Mouse (Mus musculus) midbrain, postnatal 0 days (tissue): ENCODE measurements around the gene Egfr. TPM values are rescaled to one million over a fixed set of nuclear protein-coding genes. Genes with fewer than 3 reads are reported as not detected.
A peak's percentile ranks its signal among the peaks of the same experiment; 100 is the strongest.

ENCODE experiments used
- ATAC-seq: fragments of 200-750 bp; cut with Nextera tagmentation; 2 replicates; pipeline ENCODE4 v1.8.0; 2017; ENCODE audit warnings: moderate number of reproducible peaks, mild to moderate bottlenecking, moderate TSS enrichment, moderate library complexity; ENCODE audit not compliant: low FRiP score
- DNase-seq: peaks from one replicate; pipeline ENCODE4 v3.0.0-alpha.2; 2015; ENCODE audit warnings: low spot score
- H3K27ac ChIP-seq: fragments of 300-500 bp; sonication (generic); 2 replicates; pipeline ENCODE4 v1.5.1; 2014; ENCODE audit warnings: low read depth, mild to moderate bottlenecking, low read length, mixed read lengths
- H3K27me3 ChIP-seq: fragments of 300-500 bp; sonication (generic); 2 replicates; pipeline ENCODE4 v1.6.1; 2014; ENCODE audit warnings: low read length, control low read depth, mixed read lengths; ENCODE audit not compliant: insufficient read depth
- H3K36me3 ChIP-seq: fragments of 300-500 bp; sonication (generic); 2 replicates; pipeline ENCODE4 v1.6.1; 2014; ENCODE audit warnings: low read length, control low read depth, mixed read lengths; ENCODE audit not compliant: insufficient read depth
- H3K4me1 ChIP-seq: fragments of 300-500 bp; sonication (generic); 2 replicates; pipeline ENCODE4 v1.6.1; 2014; ENCODE audit warnings: mild to moderate bottlenecking, control low read depth, antibody characterized with exemption, low read length, mixed read lengths; ENCODE audit not compliant: insufficient read depth
- H3K4me2 ChIP-seq: fragments of 300-500 bp; sonication (generic); 2 replicates; pipeline ENCODE4 v1.6.1; 2014; ENCODE audit warnings: low read depth, mild to moderate bottlenecking, low read length, mixed read lengths; ENCODE audit not compliant: poor library complexity, severe bottlenecking
- H3K4me3 ChIP-seq: fragments of 300-500 bp; sonication (generic); 2 replicates; pipeline ENCODE4 v1.5.1; 2014; ENCODE audit warnings: low read depth, mild to moderate bottlenecking, low read length, moderate library complexity
- H3K9ac ChIP-seq: fragments of 300-500 bp; sonication (generic); replicated peaks from 2 replicates; pipeline ENCODE4 v1.6.1; 2014; ENCODE audit warnings: mild to moderate bottlenecking, low read length, moderate library complexity, mixed read lengths; ENCODE audit not compliant: poor library complexity, severe bottlenecking
- H3K9me3 ChIP-seq: fragments of 300-500 bp; sonication (generic); 2 replicates; pipeline ENCODE4 v1.6.1; 2016; ENCODE audit warnings: low read length, control low read depth
- CTCF ChIP-seq: IDR thresholded peaks from 2 replicates; pipeline ENCODE4 v1.5.1; 2016; ENCODE audit warnings: antibody characterized with exemption, mild to moderate bottlenecking
- WGBS: fragments of 180-500 bp; shearing (Covaris S2); extraction: QIAGEN DNeasy Blood & Tissue Kit; methylation state at CpG from one replicate; pipeline ENCODE4 v1.1.7; 2014; 5-methylcytosine and 5-hydroxymethylcytosine counted together
- polyA plus RNA-seq: library from polyadenylated mRNA; unstranded; fragments of >200 nt; fragmentation: Nextera tagmentation; extraction: Ambion mirVana; gene quantifications from 2 replicates; pipeline ENCODE4 v1.2.1, GENCODE M21; 2015
- total RNA-seq: library from RNA; depleted of rRNA; stranded (reverse); fragments of >200 nt; gene quantifications from 2 replicates; pipeline ENCODE4 v1.2.3, GENCODE M21; 2014

Gene Egfr
- total and polyA plus RNA-seq, 2 experiments from 2014 or later = 10.7 to 19.3 TPM

GRCm38 (mm10) chr11:16904302-16905011, 152.5 kb downstream of the Egfr start:
- DNase-seq (peak; percentile 46), ATAC-seq (no peak)
- Histone ChIP-seq H3K27me3 (no peaks in the 10 kb centered on the region), H3K9me3 (no peaks in the 10 kb centered on the region), H3K4me3 (no peak overlapping the region), H3K4me1 (no peaks in the 10 kb centered on the region), H3K9ac (no peak overlapping the region), H3K36me3 (no peaks in the 10 kb centered on the region), H3K27ac (no peak overlapping the region), H3K4me2 (no peak overlapping the region)
- 84% methylated on average over 8 of the region's 8 CpGs for WGBS
- TF ChIP-seq CTCF = no peak

GRCm38 (mm10) chr11:16905012-16905332, 153.0 kb downstream of the Egfr start:
- DNase-seq (no peak), ATAC-seq (no peak)
- no peak overlapping the region for H3K4me3 ChIP-seq
- no peak overlapping the region for H3K4me2 ChIP-seq
- 81% methylated on average over 3 of the region's 3 CpGs for WGBS
- no peak overlapping the region for H3K27ac ChIP-seq
- H3K9ac ChIP-seq = no peak overlapping the region
- H3K9me3 ChIP-seq = no peaks in the 10 kb centered on the region
- no peaks in the 10 kb centered on the region for H3K4me1 ChIP-seq
- H3K27me3 ChIP-seq = no peaks in the 10 kb centered on the region
- no peak for TF ChIP-seq CTCF
- H3K36me3 ChIP-seq = no peaks in the 10 kb centered on the region

DNA sequence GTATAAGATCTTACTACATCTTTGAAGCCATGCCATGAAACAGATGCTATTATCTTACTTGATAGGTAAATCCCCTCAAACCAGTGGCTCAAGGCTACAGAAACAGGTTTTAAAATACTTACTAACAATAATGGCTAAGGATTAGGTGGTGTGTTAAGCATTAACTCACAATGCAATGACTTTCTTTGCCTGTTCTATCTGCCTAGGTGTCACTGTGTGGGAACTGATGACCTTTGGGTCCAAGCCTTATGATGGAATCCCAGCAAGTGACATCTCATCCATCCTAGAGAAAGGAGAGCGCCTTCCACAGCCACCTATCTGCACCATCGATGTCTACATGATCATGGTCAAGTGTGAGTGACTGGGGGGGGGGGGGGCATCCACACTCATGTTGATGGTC, 154.5 kb downstream of the Egfr start:
- H3K4me3 ChIP-seq = no peak overlapping the region

GRCm38 (mm10) chr11:16907517-16908129, 155.6 kb downstream of the Egfr start:
- no peak for ATAC-seq
- H3K4me1 ChIP-seq = no peaks in the 10 kb centered on the region
- no peak overlapping the region for H3K9ac ChIP-seq
- no peak overlapping the region for H3K4me2 ChIP-seq
- DNase-seq = no peak
- 95% methylated on average over 1 of the region's 1 CpGs for WGBS
- no peaks in the 10 kb centered on the region for H3K27me3 ChIP-seq
- no peak for TF ChIP-seq CTCF
- H3K36me3 ChIP-seq = no peaks in the 10 kb centered on the region
- no peaks in the 10 kb centered on the region for H3K9me3 ChIP-seq
- H3K27ac ChIP-seq = no peak overlapping the region
- no peak overlapping the region for H3K4me3 ChIP-seq

More for the DNA sequence above, 154.5 kb downstream of the Egfr start:
- H3K4me1 ChIP-seq = no peaks in the 10 kb centered on the region
- H3K9ac ChIP-seq = no peak overlapping the region
- H3K27ac ChIP-seq = no peak overlapping the region
- TF ChIP-seq CTCF = no peak
- WGBS = 98% methylated on average over 2 of the region's 2 CpGs
- H3K27me3 ChIP-seq = no peaks in the 10 kb centered on the region
- no peak overlapping the region for H3K4me2 ChIP-seq
- H3K36me3 ChIP-seq = no peaks in the 10 kb centered on the region
- ATAC-seq = no peak
- no peaks in the 10 kb centered on the region for H3K9me3 ChIP-seq
- DNase-seq = no peak

GRCm38 (mm10) chr11:16914756-16915155, 162.8 kb downstream of the Egfr start:
- TF ChIP-seq CTCF = no peak
- no peaks in the 10 kb centered on the region for H3K4me1 ChIP-seq
- no peak for DNase-seq
- H3K27ac ChIP-seq = no peak overlapping the region
- no peak overlapping the region for H3K4me3 ChIP-seq
- no peak overlapping the region for H3K9ac ChIP-seq
- no peak for ATAC-seq
- H3K9me3 ChIP-seq = no peaks in the 10 kb centered on the region
- H3K27me3 ChIP-seq = no peaks in the 10 kb centered on the region
- WGBS = 77% methylated on average over 3 of the region's 3 CpGs
- no peak overlapping the region for H3K4me2 ChIP-seq
- no peaks in the 10 kb centered on the region for H3K36me3 ChIP-seq

GRCm38 (mm10) chr11:16915850-16916249, 163.8 kb downstream of the Egfr start:
- 61% methylated on average over 5 of the region's 5 CpGs for WGBS

More at GRCm38 (mm10) chr11:16915850-16916249, 163.8 kb downstream of the Egfr start:
- DNase-seq = no peak
- H3K27me3 ChIP-seq = no peaks in the 10 kb centered on the region
- no peak for TF ChIP-seq CTCF
- H3K9ac ChIP-seq = no peak overlapping the region
- H3K4me3 ChIP-seq = no peak overlapping the region
- H3K4me1 ChIP-seq = no peaks in the 10 kb centered on the region
- H3K36me3 ChIP-seq = no peaks in the 10 kb centered on the region
- H3K9me3 ChIP-seq = no peaks in the 10 kb centered on the region
- H3K27ac ChIP-seq = no peak overlapping the region
- no peak overlapping the region for H3K4me2 ChIP-seq
- no peak for ATAC-seq
